Mouse (Mus musculus) forelimb bud, embryonic 11.5 days (tissue): Measurements from ENCODE around the gene Kctd18.

Experiments used
- DNase-seq: peaks from one replicate; pipeline ENCODE4 v3.0.0-alpha.2; 2012; ENCODE audit warnings: low read depth, low spot score

Kctd18 gene

GRCm38 (mm10) chr1:57991277-57991676 lies 27.5 kb downstream of the Kctd18 start:
- DNase-seq = no peak

- no peak for DNase-seq
Observed at GRCm38 (mm10) chr1:57989052-57989600, 29.6 kb downstream of the Kctd18 start.

GRCm38 (mm10) chr1:57976860-57977259 lies 41.9 kb downstream of the Kctd18 start:
- no peak for DNase-seq

- DNase-seq = no peak
Observed at GRCm38 (mm10) chr1:57971588-57971987, 47.2 kb downstream of the Kctd18 start.

GRCm38 (mm10) chr1:57969327-57970271 lies 49.2 kb downstream of the Kctd18 start:
- peak; percentile 89 for DNase-seq

- no peak for DNase-seq
Observed at GRCm38 (mm10) chr1:57955774-57956173, 63.0 kb downstream of the Kctd18 start.

- no peak for DNase-seq
Observed at GRCm38 (mm10) chr1:57954376-57954765, 64.4 kb downstream of the Kctd18 start.

GRCm38 (mm10) chr1:57953586-57954375 lies 65.0 kb downstream of the Kctd18 start:
- DNase-seq = no peak

GRCm38 (mm10) chr1:57952509-57952908 lies 66.2 kb downstream of the Kctd18 start:
- no peak for DNase-seq

- DNase-seq = no peak
Observed at GRCm38 (mm10) chr1:57949716-57950115, 69.0 kb downstream of the Kctd18 start.

GRCm38 (mm10) chr1:57949195-57949594 lies 69.6 kb downstream of the Kctd18 start:
- DNase-seq = peak; percentile 32

GRCm38 (mm10) chr1:57947552-57948347 lies 71.0 kb downstream of the Kctd18 start:
- DNase-seq = no peak

GRCm38 (mm10) chr1:57942215-57942614 lies 76.5 kb downstream of the Kctd18 start:
- no peak for DNase-seq

GRCm38 (mm10) chr1:57941734-57942133 lies 77.0 kb downstream of the Kctd18 start:
- no peak for DNase-seq

GRCm38 (mm10) chr1:57941095-57941494 lies 77.7 kb downstream of the Kctd18 start:
- no peak for DNase-seq

GRCm38 (mm10) chr1:57940691-57941090 lies 78.1 kb downstream of the Kctd18 start:
- no peak for DNase-seq

- DNase-seq = no peak
Observed at GRCm38 (mm10) chr1:57934287-57934686, 84.5 kb downstream of the Kctd18 start.

GRCm38 (mm10) chr1:57918567-57918966 lies 100.2 kb downstream of the Kctd18 start:
- DNase-seq = no peak

GRCm38 (mm10) chr1:57917342-57917741 lies 101.4 kb downstream of the Kctd18 start:
- no peak for DNase-seq

- no peak for DNase-seq
Observed at GRCm38 (mm10) chr1:57911561-57911960, 107.2 kb downstream of the Kctd18 start.

GRCm38 (mm10) chr1:57906312-57906711 lies 112.4 kb downstream of the Kctd18 start:
- peak; percentile 27 for DNase-seq
